Mouse (Mus musculus) layer of hippocampus, postnatal 10 days (tissue): Measurements from ENCODE around the gene Ctsj. TPM values are rescaled to one million over a fixed set of nuclear protein-coding genes. Genes with fewer than 3 reads are reported as not detected.
"Not testable (repeated sequence)": the region's sequence is repeated elsewhere in the genome, so short reads cannot be mapped to it uniquely, and the experiment has no call there.

Experiments used
- DNase-seq, 2 experiments: peaks; one replicate each; pipeline ENCODE4 v3.0.0; 2021; ENCODE audit warnings: low spot score in 2 of 2
- long read RNA-seq: library from polyadenylated mRNA; stranded (forward); transcript quantifications from one replicate; pipeline ENCODE4 v2.0.0, GENCODE M21; 2023
- total RNA-seq, 2 experiments: library from RNA; stranded (reverse); gene quantifications; 2 replicates each; pipeline ENCODE4 v1.2.3; 2021

Gene Ctsj
- total RNA-seq: not detected
- long read RNA-seq: 0 reads

GRCm38 (mm10) chr13:61005859-61006258 is at the start of gene Ctsj:
Gene Ctsj (minus strand): TSS chr13:61005959.
- no peak for DNase-seq

- no peak for DNase-seq
These were observed 34.8 kb upstream of the Ctsj start, which contains the start of gene Ctsq for GRCm38 (mm10) chr13:61040531-61040930. Gene Ctsq (minus strand): TSS chr13:61040631.

- no peak for DNase-seq
These were observed 17.0 kb upstream of the Ctsj start for GRCm38 (mm10) chr13:61022785-61023184.

GRCm38 (mm10) chr13:61021844-61022243 is 16.1 kb upstream of the Ctsj start:
- no peak for DNase-seq

GRCm38 (mm10) chr13:61010171-61010570 is 4.4 kb upstream of the Ctsj start:
- no peak for DNase-seq

- DNase-seq: no peak
These were observed 8.2 kb downstream of the Ctsj start for GRCm38 (mm10) chr13:60997600-60997999.

DNA sequence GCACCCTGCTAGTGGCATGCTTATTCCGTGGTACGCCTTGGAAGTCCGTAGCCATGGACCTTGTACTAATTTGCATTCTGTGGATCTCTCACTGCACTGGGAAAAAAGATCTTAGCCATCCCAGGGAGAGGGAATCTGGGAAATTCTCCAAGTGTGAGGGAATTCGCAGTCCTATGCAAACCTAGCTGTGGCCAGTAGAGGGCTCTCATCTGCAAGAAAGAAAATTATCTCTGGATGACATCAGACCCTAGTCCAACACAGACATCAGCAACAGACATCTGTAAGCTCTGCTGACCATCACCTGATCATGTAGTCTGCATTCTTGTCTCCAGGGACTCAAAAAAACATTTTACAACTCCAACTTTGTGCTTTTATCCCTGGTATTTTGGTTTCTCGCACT is 18.8 kb downstream of the Ctsj start:
- not testable (repeated sequence) for DNase-seq

DNA sequence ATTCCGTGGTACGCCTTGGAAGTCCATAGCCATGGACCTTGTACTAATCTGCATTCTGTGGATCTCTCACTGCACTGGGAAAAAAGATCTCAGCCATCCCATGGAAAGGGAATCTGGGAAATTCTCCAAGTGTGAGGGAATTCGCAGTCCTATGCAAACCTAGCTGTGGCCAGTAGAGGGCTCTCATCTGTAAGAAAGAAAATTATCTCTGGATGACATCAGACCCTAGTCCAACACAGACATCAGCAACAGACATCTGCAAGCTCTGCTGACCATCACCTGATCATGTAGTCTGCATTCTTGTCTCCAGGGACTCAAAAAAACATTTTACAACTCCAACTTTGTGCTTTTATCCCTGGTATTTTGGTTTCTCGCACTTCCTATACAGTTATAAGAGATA is 33.4 kb downstream of the Ctsj start:
- DNase-seq: not testable (repeated sequence)

- DNase-seq: not testable (repeated sequence)
These were observed 41.8 kb downstream of the Ctsj start for GRCm38 (mm10) chr13:60963985-60964384.

DNA sequence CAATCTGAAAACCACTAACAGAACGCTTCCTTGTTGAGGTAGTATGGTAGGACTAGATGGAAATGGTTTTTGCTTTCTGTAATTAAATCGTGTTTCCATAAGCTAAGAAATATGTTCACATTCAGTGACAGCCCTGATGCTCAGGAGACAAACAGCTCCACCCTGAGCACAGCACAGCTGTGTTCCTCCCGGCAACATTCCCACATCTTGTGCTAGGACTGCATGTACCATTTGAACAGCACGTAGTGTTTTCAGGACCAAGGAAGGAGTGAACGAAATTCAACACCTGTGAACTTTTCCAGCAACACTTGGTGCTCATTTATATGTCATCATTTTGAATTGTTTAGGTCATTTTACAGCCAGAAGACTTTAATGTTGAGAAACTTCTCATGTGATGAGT is 44.1 kb downstream of the Ctsj start:
- no peak for DNase-seq

Other genes starting within 250 kb of the Ctsj start
- not detected for gene BC051665, start 219.6 kb downstream of the Ctsj start, total RNA-seq
- gene Ctsll3, start 203.1 kb downstream of the Ctsj start, total RNA-seq: not detected
- gene 4930486L24Rik, start 141.5 kb downstream of the Ctsj start, total RNA-seq: not detected
- gene Gm49392, start 109.1 kb downstream of the Ctsj start, total RNA-seq: not detected
- 1 to 10 TPM; 2.0 to 2.6 TPM for gene Ctla2b, start 108.5 kb downstream of the Ctsj start, total RNA-seq
- gene Tpbpb, start 101.1 kb downstream of the Ctsj start, total RNA-seq: not detected
- not detected for gene Gm49393, start 70.4 kb downstream of the Ctsj start, total RNA-seq
- 1 to 10 TPM in 1 of 2 experiments, not detected in 1; 2.1 TPM for gene Gm49391, start 69.4 kb downstream of the Ctsj start, total RNA-seq
- gene Ctla2a, start 69.3 kb downstream of the Ctsj start, total RNA-seq: 10 to 100 TPM; 23.5 to 29.2 TPM
- not detected for gene Tpbpa, start 64.0 kb downstream of the Ctsj start, total RNA-seq
- not detected for gene Ctsq, start 34.7 kb upstream of the Ctsj start, total RNA-seq
- not detected for gene Ctsr, start 158.3 kb upstream of the Ctsj start, total RNA-seq
- not detected for gene Cts6, start 197.5 kb upstream of the Ctsj start, total RNA-seq
- not detected for gene Cts8, start 249.4 kb upstream of the Ctsj start, total RNA-seq